Mouse (Mus musculus): Measurements from ENCODE around the gene Dtx2. TPM values are rescaled to one million over a fixed set of nuclear protein-coding genes. Genes with fewer than 3 reads are reported as not detected.

The Dtx2 gene
- total RNA-seq, 2 experiments from 2014 or later = 8.5 to 8.7 TPM

Other genes with a start within 250 kb of the Dtx2 start
- gene Styxl1, start 216.4 kb upstream of the Dtx2 start, total RNA-seq (2021) = not detected
- 100 to 1,000 TPM; 389 to 397 TPM for gene Mdh2, start 216.3 kb upstream of the Dtx2 start, total RNA-seq (2021)
- 10 to 100 TPM; 85.4 to 98.1 TPM for gene Srrm3, start 187.9 kb upstream of the Dtx2 start, total RNA-seq (2021)
- 10 to 100 TPM; 16.9 to 19.7 TPM for gene Hspb1, start 106.9 kb upstream of the Dtx2 start, total RNA-seq (2021)
- gene Ywhag, start 60.2 kb upstream of the Dtx2 start, total RNA-seq (2021) = 1,000 to 10,000 TPM; 1,217 to 1,308 TPM
- gene Ssc4d, start 20.3 kb upstream of the Dtx2 start, total RNA-seq (2021) = 1 to 10 TPM; 2.0 to 2.3 TPM
- gene Zp3, start 14.7 kb upstream of the Dtx2 start, total RNA-seq (2021) = not detected
- gene Upk3b, start 43.7 kb downstream of the Dtx2 start, total RNA-seq (2021) = not detected
- gene Upk3bl, start 59.7 kb downstream of the Dtx2 start, total RNA-seq (2021) = not detected
- 1 to 10 TPM; 3.5 to 5.0 TPM for gene Rasa4, start 89.1 kb downstream of the Dtx2 start, total RNA-seq (2021)
- 10 to 100 TPM; 71.5 to 83.9 TPM for gene Polr2j, start 121.8 kb downstream of the Dtx2 start, total RNA-seq (2021)
- 10 to 100 TPM; 13.3 TPM for gene Lrwd1, start 141.3 kb downstream of the Dtx2 start, total RNA-seq (2021)
- 1 to 10 TPM; 8.1 to 9.4 TPM for gene Alkbh4, start 141.3 kb downstream of the Dtx2 start, total RNA-seq (2021)
- gene Orai2, start 175.9 kb downstream of the Dtx2 start, total RNA-seq (2021) = 10 to 100 TPM; 57.1 to 60.1 TPM
- 10 to 100 TPM; 36.8 to 37.1 TPM for gene Prkrip1, start 204.2 kb downstream of the Dtx2 start, total RNA-seq (2021)